Mouse (Mus musculus) kidney, embryonic 14.5 days (tissue): Measurements from ENCODE around the gene Foxp1. TPM values are rescaled to one million over a fixed set of nuclear protein-coding genes. Genes with fewer than 3 reads are reported as not detected.
A peak's percentile ranks its signal among the peaks of the same experiment; 100 is the strongest.

Source experiments
- ATAC-seq: fragments of 200-750 bp; cut with Nextera tagmentation; 2 replicates; pipeline ENCODE4 v1.8.0; 2017; ENCODE audit warnings: moderate number of reproducible peaks, mild to moderate bottlenecking, moderate TSS enrichment, moderate library complexity; ENCODE audit not compliant: low FRiP score, low TSS enrichment
- H3K27ac ChIP-seq: fragments of 300-500 bp; sonication (generic); 2 replicates; pipeline ENCODE4 v1.5.1; 2014; ENCODE audit warnings: low read depth, mild to moderate bottlenecking, low read length, moderate library complexity, mixed read lengths
- H3K27me3 ChIP-seq: fragments of 300-500 bp; sonication (generic); 2 replicates; pipeline ENCODE4 v1.6.1; 2014; ENCODE audit warnings: mild to moderate bottlenecking, low read length; ENCODE audit not compliant: control insufficient read depth, insufficient read depth
- H3K36me3 ChIP-seq: fragments of 300-500 bp; sonication (generic); 2 replicates; pipeline ENCODE4 v1.6.1; 2014; ENCODE audit warnings: low read length, mixed read lengths; ENCODE audit not compliant: control insufficient read depth, insufficient read depth
- H3K4me1 ChIP-seq: fragments of 300-500 bp; sonication (generic); 2 replicates; pipeline ENCODE4 v1.6.1; 2014; ENCODE audit warnings: low read length, mixed read lengths; ENCODE audit not compliant: control insufficient read depth, insufficient read depth
- H3K4me2 ChIP-seq: fragments of 300-500 bp; sonication (generic); replicated peaks from 2 replicates; pipeline ENCODE4 v1.6.1; 2014; ENCODE audit warnings: low read depth, mild to moderate bottlenecking, low read length
- H3K4me3 ChIP-seq: fragments of 300-500 bp; sonication (generic); 2 replicates; pipeline ENCODE4 v1.5.1; 2014; ENCODE audit warnings: mild to moderate bottlenecking, low read length
- H3K9ac ChIP-seq: fragments of 300-500 bp; sonication (generic); 2 replicates; pipeline ENCODE4 v1.6.1; 2014; ENCODE audit warnings: low read depth, mild to moderate bottlenecking, low read length, moderate library complexity
- H3K9me3 ChIP-seq: fragments of 300-500 bp; sonication (generic); 2 replicates; pipeline ENCODE4 v1.6.1; 2016; ENCODE audit warnings: low read length; ENCODE audit not compliant: control insufficient read depth
- whole genome bisulfite sequencing: fragments of 180-500 bp; shearing (Covaris S2); extraction: QIAGEN DNeasy Blood & Tissue Kit; methylation state at CpG from one replicate; pipeline ENCODE4 v1.1.7; 2014; 5-methylcytosine and 5-hydroxymethylcytosine counted together
- polyA plus RNA-seq: library from polyadenylated mRNA; unstranded; fragments of >200 nt; fragmentation: Nextera tagmentation; extraction: Ambion mirVana; gene quantifications from 2 replicates; pipeline ENCODE4 v1.2.1, GENCODE M21; 2014

Gene Foxp1
- polyA plus RNA-seq, 1 experiment from 2014 or later: 67.4 TPM

- no peaks in the 10 kb centered on the region for H3K9me3 ChIP-seq
- no peak overlapping the region for H3K27ac ChIP-seq
- no peak overlapping the region for H3K4me2 ChIP-seq
- H3K4me3 ChIP-seq: no peak overlapping the region
- peaks cover 8% of the 10 kb centered on the region; the same call in 1 of the 2 replicates for H3K4me1 ChIP-seq
- H3K27me3 ChIP-seq: no peaks in the 10 kb centered on the region
- H3K36me3 ChIP-seq: no peaks in the 10 kb centered on the region
- 83% methylated on average over 8 of the region's 8 CpGs for WGBS
- no peak for ATAC-seq
- H3K9ac ChIP-seq: no peak overlapping the region
Observed at GRCm38 (mm10) chr6:99035459-99036375, 486.8 kb downstream of the Foxp1 start.

- Histone ChIP-seq H3K27ac (no peak overlapping the region), H3K4me3 (no peak overlapping the region), H3K9ac (no peak overlapping the region), H3K9me3 (no peaks in the 10 kb centered on the region), H3K4me2 (no peak overlapping the region), H3K36me3 (no peaks in the 10 kb centered on the region), H3K27me3 (no peaks in the 10 kb centered on the region; the same call in 1 of the 2 replicates), H3K4me1 (peaks cover 14% of the 10 kb centered on the region; the same call in 1 of the 2 replicates)
- no peak for ATAC-seq
- 41% methylated on average over 6 of the region's 6 CpGs for WGBS
Observed at GRCm38 (mm10) chr6:99033062-99033461, 489.5 kb downstream of the Foxp1 start.

- Histone ChIP-seq H3K4me2 (no peak overlapping the region), H3K4me3 (no peak overlapping the region), H3K9me3 (no peaks in the 10 kb centered on the region), H3K4me1 (peaks cover 17% of the 10 kb centered on the region; the same call in 1 of the 2 replicates), H3K9ac (no peak overlapping the region), H3K36me3 (no peaks in the 10 kb centered on the region), H3K27me3 (no peaks in the 10 kb centered on the region; the same call in 1 of the 2 replicates), H3K27ac (no peak overlapping the region)
- ATAC-seq: no peak
- WGBS: 46% methylated on average over 9 of the region's 9 CpGs
Observed at GRCm38 (mm10) chr6:99031321-99031903, 491.1 kb downstream of the Foxp1 start.

- 41% methylated on average over 6 of the region's 6 CpGs for WGBS
- Histone ChIP-seq H3K9me3 (no peaks in the 10 kb centered on the region), H3K9ac (no peak overlapping the region), H3K27me3 (no peaks in the 10 kb centered on the region; the same call in none of the 2 replicates), H3K4me1 (peaks cover 20% of the 10 kb centered on the region; the same call in 1 of the 2 replicates), H3K27ac (no peak overlapping the region), H3K4me2 (no peak overlapping the region), H3K36me3 (no peaks in the 10 kb centered on the region), H3K4me3 (no peak overlapping the region)
- ATAC-seq: no peak
Observed at GRCm38 (mm10) chr6:99030251-99030650, 492.3 kb downstream of the Foxp1 start.

GRCm38 (mm10) chr6:99029438-99029837 is 493.1 kb downstream of the Foxp1 start:
- no peaks in the 10 kb centered on the region for H3K36me3 ChIP-seq
- H3K4me3 ChIP-seq: no peak overlapping the region
- peaks cover 20% of the 10 kb centered on the region; the same call in 1 of the 2 replicates for H3K4me1 ChIP-seq
- no peak overlapping the region for H3K9ac ChIP-seq
- WGBS: 30% methylated on average over 5 of the region's 5 CpGs
- ATAC-seq: no peak
- no peaks in the 10 kb centered on the region; the same call in none of the 2 replicates for H3K27me3 ChIP-seq
- H3K4me2 ChIP-seq: no peak overlapping the region
- no peaks in the 10 kb centered on the region for H3K9me3 ChIP-seq
- no peak overlapping the region for H3K27ac ChIP-seq

- H3K9ac ChIP-seq: peak overlapping the region; percentile 78
- 0 out of 2 replicates have a peak overlapping the region, but pooled peaks have one; percentile 79 for H3K27ac ChIP-seq
- peaks cover 20% of the 10 kb centered on the region; the same call in 1 of the 2 replicates for H3K4me1 ChIP-seq
- H3K4me3 ChIP-seq: peak overlapping the region; percentile 69
- WGBS: 3% methylated on average over 6 of the region's 6 CpGs
- no peaks in the 10 kb centered on the region for H3K36me3 ChIP-seq
- ATAC-seq: no peak
- no peaks in the 10 kb centered on the region; the same call in none of the 2 replicates for H3K27me3 ChIP-seq
- H3K9me3 ChIP-seq: no peaks in the 10 kb centered on the region
- H3K4me2 ChIP-seq: peak overlapping the region; percentile 88
Observed at GRCm38 (mm10) chr6:99028989-99029305, 493.6 kb downstream of the Foxp1 start.

GRCm38 (mm10) chr6:99028161-99028988 is 494.1 kb downstream of the Foxp1 start:
- ATAC-seq: peak; percentile 91
- no peaks in the 10 kb centered on the region for H3K9me3 ChIP-seq
- peak overlapping the region; percentile 78 for H3K9ac ChIP-seq
- H3K36me3 ChIP-seq: no peaks in the 10 kb centered on the region
- H3K27ac ChIP-seq: peak overlapping the region; percentile 83; the same call in 1 of the 2 replicates
- WGBS: under 1% methylated on average over 66 of the region's 87 CpGs
- no peaks in the 10 kb centered on the region; the same call in none of the 2 replicates for H3K27me3 ChIP-seq
- H3K4me2 ChIP-seq: peak overlapping the region; percentile 88
- H3K4me3 ChIP-seq: peak overlapping the region; percentile 69
- peaks cover 20% of the 10 kb centered on the region; the same call in 1 of the 2 replicates for H3K4me1 ChIP-seq

DNA sequence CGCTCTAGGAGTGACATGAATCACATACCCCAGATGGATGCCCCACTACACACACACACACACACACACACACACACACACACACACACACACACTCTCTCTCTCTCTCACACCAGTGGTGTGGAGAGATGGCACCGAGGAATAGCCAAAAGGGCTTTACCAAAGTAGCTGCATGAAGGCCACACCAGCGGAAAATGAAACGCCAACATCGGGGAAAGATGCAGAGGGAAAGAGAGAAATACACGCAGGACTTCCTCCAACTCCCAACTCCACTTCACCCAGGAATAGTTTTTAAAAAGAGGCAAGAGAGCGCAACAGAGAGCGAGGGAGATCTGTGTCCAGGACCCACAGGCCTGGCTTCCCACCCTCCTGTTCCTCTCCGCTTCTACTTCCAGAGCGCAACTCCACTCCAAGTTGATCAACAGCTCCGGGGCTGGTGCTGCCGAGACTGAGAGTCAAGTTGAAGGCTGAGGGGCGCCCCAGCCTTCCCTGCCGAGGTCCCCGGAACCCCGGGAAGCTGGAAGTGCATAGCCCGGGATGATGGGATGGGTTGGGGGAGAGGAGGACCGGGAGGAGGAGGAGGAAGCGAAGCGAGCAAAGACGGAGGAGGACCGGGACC is 494.9 kb downstream of the Foxp1 start:
- H3K4me3 ChIP-seq: peak overlapping the region; percentile 69
- H3K4me2 ChIP-seq: peak overlapping the region; percentile 88
- 0 out of 2 replicates have a peak, but pooled peaks cover 17% of the 10 kb centered on the region for H3K4me1 ChIP-seq
- peak overlapping the region; percentile 83; the same call in 1 of the 2 replicates for H3K27ac ChIP-seq
- H3K27me3 ChIP-seq: no peaks in the 10 kb centered on the region; the same call in none of the 2 replicates
- 1% methylated on average over 22 of the region's 22 CpGs for WGBS
- no peak for ATAC-seq
- H3K9me3 ChIP-seq: no peaks in the 10 kb centered on the region
- H3K36me3 ChIP-seq: no peaks in the 10 kb centered on the region
- H3K9ac ChIP-seq: peak overlapping the region; percentile 78
